Mouse (Mus musculus): ENCODE data around the gene Gm10073.

DNA sequence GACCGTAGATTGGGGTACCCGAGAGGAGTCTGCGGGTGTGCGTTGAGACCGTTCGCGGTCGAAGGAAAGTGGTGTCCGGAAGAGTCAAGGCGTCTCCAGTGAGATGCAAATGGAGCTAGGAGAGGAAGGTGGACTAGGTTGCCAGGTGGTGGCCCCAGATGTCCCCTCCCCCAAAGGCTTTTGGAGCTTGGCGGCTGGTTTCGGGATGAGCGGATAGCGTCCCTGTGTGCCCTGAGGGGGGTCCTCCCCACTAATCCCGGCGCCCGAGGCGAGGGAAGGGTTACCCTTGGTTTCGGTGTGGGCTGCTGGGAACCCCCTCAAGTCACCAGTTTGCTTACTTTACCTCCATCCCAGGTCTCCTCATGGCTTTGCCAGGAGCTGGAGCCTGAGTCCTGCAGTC, 30.7 kb upstream of the Gm10073 start:
- TF ChIP-seq CTCF (conservative IDR thresholded peaks at IDR 0.05; ENCODE audit: insufficient read depth, insufficient read length, low read depth, low read length) (no peak), POLR2A (IDR thresholded peaks at IDR 0.05; ENCODE audit: low read depth, low read length) (no peak)

All from kidney, adult 2 months (tissue).